Mouse (Mus musculus): ENCODE data around the gene Mrpl45.

Gene Mrpl45

DNA sequence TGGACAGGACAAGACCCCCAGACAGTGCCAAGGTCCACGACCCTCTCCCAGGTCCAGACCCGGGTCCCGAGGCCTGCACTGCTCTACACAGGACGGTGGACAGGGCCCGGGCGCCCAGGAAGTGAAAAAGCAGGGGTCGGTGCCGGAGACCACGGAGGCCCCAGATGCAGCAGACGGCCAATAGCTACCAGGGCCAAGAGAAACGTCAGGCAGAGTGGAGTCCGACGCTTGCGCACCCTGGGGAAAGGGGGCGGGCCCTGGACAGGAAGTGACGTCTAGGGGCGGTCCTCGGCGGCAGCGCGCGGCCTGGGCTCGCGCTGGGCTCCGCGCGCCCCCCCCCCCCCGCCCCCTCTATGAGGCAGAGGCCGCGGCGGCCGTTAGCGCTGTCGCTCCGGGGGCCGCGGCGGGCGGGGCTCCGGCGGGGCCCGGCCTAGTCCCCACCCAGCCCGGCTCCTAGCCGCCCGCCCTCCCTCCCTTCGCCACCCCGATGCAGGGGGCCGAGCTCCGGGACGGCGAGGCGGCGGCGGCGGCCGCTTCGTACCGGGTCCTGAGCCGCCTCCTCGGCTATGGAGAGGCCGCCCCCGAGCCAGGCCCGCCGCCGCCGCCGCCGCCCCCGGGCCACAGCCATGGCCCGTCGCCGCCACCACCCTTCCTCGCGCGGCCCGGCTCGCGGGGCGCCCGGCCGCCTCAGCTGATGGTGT, 46.6 kb downstream of the Mrpl45 start, which contains the start of gene Socs7:
Gene Socs7 (plus strand): TSS at position 604 of the 701 bp plus-strand sequence.
- peak; percentile 59 to 84 for DNase-seq (ENCODE audit: low read depth in 1 of 2, low spot score in 2 of 2)

DNA sequence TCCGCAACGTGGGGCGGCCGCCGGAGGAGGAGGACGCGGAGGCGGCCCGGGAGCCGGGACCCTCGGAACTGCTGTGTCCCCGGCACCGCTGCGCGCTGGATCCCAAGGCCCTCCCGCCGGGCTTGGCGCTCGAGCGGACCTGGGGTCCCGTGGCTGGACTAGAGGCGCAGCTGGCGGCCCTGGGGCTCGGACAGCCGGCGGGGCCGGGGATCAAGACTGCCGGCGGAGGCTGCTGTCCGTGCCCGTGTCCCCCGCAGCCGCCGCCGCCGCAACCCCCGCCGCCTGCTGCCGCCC, 47.1 kb downstream of the Mrpl45 start:
- peak in 1 of 2 experiments; percentile 6 for DNase-seq (ENCODE audit: low read depth in 1 of 2, low spot score in 2 of 2)

DNA sequence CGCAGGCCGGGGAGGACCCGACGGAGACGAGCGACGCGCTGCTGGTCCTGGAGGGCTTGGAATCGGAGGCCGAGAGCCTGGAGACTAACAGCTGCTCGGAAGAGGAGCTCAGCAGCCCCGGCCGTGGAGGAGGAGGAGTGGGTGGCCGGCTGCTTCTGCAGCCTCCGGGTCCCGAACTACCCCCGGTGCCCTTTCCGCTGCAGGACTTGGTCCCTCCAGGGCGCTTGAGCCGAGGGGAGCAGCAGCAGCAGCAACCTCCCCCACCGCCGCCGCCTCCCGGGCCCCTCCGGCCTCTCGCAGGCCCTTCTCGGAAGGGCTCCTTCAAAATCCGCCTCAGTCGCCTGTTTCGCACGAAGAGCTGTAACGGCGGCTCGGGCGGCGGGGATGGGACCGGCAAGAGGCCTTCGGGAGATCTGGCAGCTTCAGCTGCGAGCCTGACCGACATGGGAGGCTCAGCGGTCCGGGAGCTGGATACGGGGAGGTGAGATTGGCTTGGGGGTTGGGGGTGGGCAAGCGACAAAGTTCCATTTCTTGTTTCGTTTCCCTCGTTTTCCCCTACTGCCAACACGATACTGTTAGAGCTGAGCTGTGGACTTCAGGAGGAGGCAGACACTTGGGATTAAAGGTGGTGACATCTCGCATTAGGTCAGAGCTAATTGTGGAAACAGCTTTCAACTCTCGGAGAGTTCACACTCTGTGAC, 47.6 kb downstream of the Mrpl45 start:
- DNase-seq (ENCODE audit: low read depth in 1 of 2, low spot score in 2 of 2), result peak in 1 of 2 experiments; percentile 3

- no peak for DNase-seq (ENCODE audit: low read depth in 1 of 2, low spot score in 2 of 2)
Observed at GRCm38 (mm10) chr11:97363644-97363995, 48.1 kb downstream of the Mrpl45 start.

GRCm38 (mm10) chr11:97365556-97365955, 50.0 kb downstream of the Mrpl45 start:
- no peak for DNase-seq (ENCODE audit: low read depth in 1 of 2, low spot score in 2 of 2)

GRCm38 (mm10) chr11:97368501-97368900, 53.0 kb downstream of the Mrpl45 start:
- DNase-seq (ENCODE audit: low read depth in 1 of 2, low spot score in 2 of 2), result no peak

GRCm38 (mm10) chr11:97370329-97371091, 55.0 kb downstream of the Mrpl45 start:
- no peak for DNase-seq (ENCODE audit: low read depth in 1 of 2, low spot score in 2 of 2)

- DNase-seq (ENCODE audit: low read depth in 1 of 2, low spot score in 2 of 2), result no peak
Observed at GRCm38 (mm10) chr11:97372159-97372864, 56.8 kb downstream of the Mrpl45 start.

DNA sequence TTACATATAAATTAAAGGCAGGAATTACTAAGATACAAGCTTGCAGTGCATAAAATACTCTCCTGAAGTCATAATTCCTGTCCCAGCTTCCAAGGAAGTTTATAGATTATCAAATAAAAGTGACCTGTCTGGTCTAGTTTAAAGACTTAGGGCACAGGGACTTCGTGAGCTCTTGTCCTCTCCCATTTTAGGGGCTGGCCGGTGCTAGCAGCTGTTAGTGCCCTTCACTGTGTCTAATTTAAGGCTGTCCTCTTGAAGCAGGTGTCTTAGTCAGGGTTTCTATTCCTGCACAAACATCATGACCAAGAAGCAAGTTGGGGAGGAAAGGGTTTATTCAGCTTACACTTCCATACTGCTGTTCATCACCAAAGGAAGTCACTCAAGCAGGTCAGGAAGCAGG, 57.9 kb downstream of the Mrpl45 start:
- no peak for DNase-seq (ENCODE audit: low read depth in 1 of 2, low spot score in 2 of 2)
